Mouse (Mus musculus) stomach, embryonic 16.5 days (tissue): ENCODE results near the gene Paf1. TPM values are rescaled to one million over a fixed set of nuclear protein-coding genes. Genes with fewer than 3 reads are reported as not detected.
"Not testable (repeated sequence)": the region's sequence is repeated elsewhere in the genome, so short reads cannot be mapped to it uniquely, and the experiment has no call there.

Experiments used
- ATAC-seq: fragments of 200-750 bp; cut with Nextera tagmentation; 2 replicates; pipeline ENCODE4 v1.8.0; 2017; ENCODE audit warnings: moderate number of reproducible peaks, moderate TSS enrichment; ENCODE audit not compliant: insufficient read depth, low FRiP score
- H3K27ac ChIP-seq: fragments of 300-500 bp; sonication (generic); 2 replicates; pipeline ENCODE4 v1.5.1; 2014; ENCODE audit warnings: low read length
- H3K27me3 ChIP-seq: fragments of 300-500 bp; sonication (generic); 2 replicates; pipeline ENCODE4 v1.6.1; 2014; ENCODE audit warnings: low read length, control low read depth, mixed read lengths; ENCODE audit not compliant: control insufficient read depth, insufficient read depth
- H3K36me3 ChIP-seq: fragments of 300-500 bp; sonication (generic); 2 replicates; pipeline ENCODE4 v1.6.1; 2014; ENCODE audit warnings: low read length; ENCODE audit not compliant: control insufficient read depth, insufficient read depth
- H3K4me1 ChIP-seq: fragments of 300-500 bp; sonication (generic); 2 replicates; pipeline ENCODE4 v1.6.1; 2014; ENCODE audit warnings: low read length, control low read depth, mixed read lengths; ENCODE audit not compliant: control insufficient read depth, insufficient read depth
- H3K4me2 ChIP-seq: fragments of 300-500 bp; sonication (generic); 2 replicates; pipeline ENCODE4 v1.6.1; 2014; ENCODE audit warnings: low read depth, low read length, mixed read lengths
- H3K4me3 ChIP-seq: fragments of 300-500 bp; sonication (generic); replicated peaks from 2 replicates; pipeline ENCODE4 v1.5.1; 2014; ENCODE audit warnings: mild to moderate bottlenecking, low read length
- H3K9ac ChIP-seq: fragments of 300-500 bp; sonication (generic); 2 replicates; pipeline ENCODE4 v1.6.1; 2014; ENCODE audit warnings: low read length
- H3K9me3 ChIP-seq: fragments of 300-500 bp; sonication (generic); replicated peaks from 2 replicates; pipeline ENCODE4 v1.6.1; 2016; ENCODE audit warnings: low read length, control low read depth; ENCODE audit not compliant: control insufficient read depth
- WGBS: fragments of 180-500 bp; shearing (Covaris S2); extraction: QIAGEN DNeasy Blood & Tissue Kit; methylation state at CpG from one replicate; pipeline ENCODE4 v1.1.7; 2014; 5-methylcytosine and 5-hydroxymethylcytosine counted together
- polyA plus RNA-seq: library from polyadenylated mRNA; unstranded; fragments of >200 nt; fragmentation: Nextera tagmentation; extraction: Ambion mirVana; gene quantifications from 2 replicates; pipeline ENCODE4 v1.2.1, GENCODE M21; 2015

The Paf1 gene
- polyA plus RNA-seq, 1 experiment from 2014 or later, result 84.3 TPM

- H3K9me3 ChIP-seq, H3K9ac ChIP-seq, H3K4me2 ChIP-seq, ATAC-seq, H3K27ac ChIP-seq, H3K4me3 ChIP-seq, H3K27me3 ChIP-seq: not testable (repeated sequence)
- H3K36me3 ChIP-seq, result peaks cover 10% of the 10 kb centered on the region; the same call in 1 of the 2 replicates
- 71% methylated on average over 6 of the region's 6 CpGs for WGBS
- H3K4me1 ChIP-seq, result peaks cover 25% of the 10 kb centered on the region
Measured at GRCm38 (mm10) chr7:28386877-28387276, 5.9 kb upstream of the Paf1 start.

GRCm38 (mm10) chr7:28387384-28387783 lies 5.4 kb upstream of the Paf1 start:
- not testable (repeated sequence) for H3K4me3 ChIP-seq, H3K27ac ChIP-seq, H3K27me3 ChIP-seq, H3K4me2 ChIP-seq, ATAC-seq, H3K9ac ChIP-seq, H3K9me3 ChIP-seq
- 85% methylated on average over 7 of the region's 7 CpGs for WGBS
- H3K36me3 ChIP-seq, result peaks cover 10% of the 10 kb centered on the region; the same call in 1 of the 2 replicates
- peaks cover 23% of the 10 kb centered on the region for H3K4me1 ChIP-seq

- ATAC-seq, result no peak
- 100% methylated on average over 3 of the region's 3 CpGs for WGBS
- Histone ChIP-seq H3K4me3 (no peak overlapping the region), H3K9ac (no peak overlapping the region), H3K27me3 (no peaks in the 10 kb centered on the region), H3K9me3 (no peaks in the 10 kb centered on the region), H3K36me3 (peaks cover 10% of the 10 kb centered on the region; the same call in 1 of the 2 replicates), H3K4me2 (no peak overlapping the region), H3K4me1 (peaks cover 18% of the 10 kb centered on the region), H3K27ac (no peak overlapping the region)
Measured at GRCm38 (mm10) chr7:28390331-28390730, 2.4 kb upstream of the Paf1 start.

- Histone ChIP-seq H3K4me3 (peak overlapping the region; percentile 97), H3K36me3 (peaks cover 19% of the 10 kb centered on the region; the same call in 1 of the 2 replicates)
Measured at GRCm38 (mm10) chr7:28393272-28393951, 661 bp downstream of the Paf1 start.

GRCm38 (mm10) chr7:28395425-28395824 lies 2.7 kb downstream of the Paf1 start:
- Histone ChIP-seq H3K4me2 (no peak overlapping the region), H3K9me3 (no peaks in the 10 kb centered on the region), H3K27ac (no peak overlapping the region), H3K4me3 (no peak overlapping the region), H3K4me1 (peaks cover 14% of the 10 kb centered on the region), H3K27me3 (no peaks in the 10 kb centered on the region), H3K36me3 (0 out of 2 replicates have a peak, but pooled peaks cover 16% of the 10 kb centered on the region), H3K9ac (no peak overlapping the region)
- ATAC-seq, result no peak
- WGBS, result 92% methylated on average over 4 of the region's 4 CpGs

More at GRCm38 (mm10) chr7:28393272-28393951, 661 bp downstream of the Paf1 start:
- Histone ChIP-seq H3K9me3 (no peaks in the 10 kb centered on the region), H3K4me1 (peaks cover 14% of the 10 kb centered on the region), H3K27ac (peak overlapping the region; percentile 84; the same call in 1 of the 2 replicates), H3K27me3 (no peaks in the 10 kb centered on the region), H3K4me2 (peak overlapping the region; percentile 79), H3K9ac (peak overlapping the region; percentile 91)
- 0 out of 2 replicates have a peak, but pooled peaks have one; percentile 2 for ATAC-seq
- WGBS, result 4% methylated on average over 22 of the region's 22 CpGs

GRCm38 (mm10) chr7:28398000-28398399 lies 5.2 kb downstream of the Paf1 start:
- 58% methylated on average over 3 of the region's 3 CpGs for WGBS
- no peaks in the 10 kb centered on the region for H3K27me3 ChIP-seq
- H3K9me3 ChIP-seq, result no peaks in the 10 kb centered on the region
- no peak overlapping the region for H3K27ac ChIP-seq
- peaks cover 7% of the 10 kb centered on the region; the same call in 1 of the 2 replicates for H3K4me1 ChIP-seq
- no peak overlapping the region for H3K9ac ChIP-seq
- H3K4me2 ChIP-seq, result no peak overlapping the region
- no peak overlapping the region for H3K4me3 ChIP-seq
- ATAC-seq, result no peak
- peaks cover 17% of the 10 kb centered on the region for H3K36me3 ChIP-seq

- Histone ChIP-seq H3K27ac (no peak overlapping the region), H3K9ac (no peak overlapping the region), H3K4me2 (no peak overlapping the region), H3K4me3 (no peak overlapping the region), H3K27me3 (no peaks in the 10 kb centered on the region), H3K9me3 (no peaks in the 10 kb centered on the region), H3K36me3 (peaks cover 23% of the 10 kb centered on the region), H3K4me1 (peaks cover 2% of the 10 kb centered on the region; the same call in 1 of the 2 replicates)
- no peak for ATAC-seq
- 90% methylated on average over 10 of the region's 10 CpGs for WGBS
Measured at GRCm38 (mm10) chr7:28398696-28399340, 6.1 kb downstream of the Paf1 start.

GRCm38 (mm10) chr7:28401030-28401429 lies 8.3 kb downstream of the Paf1 start:
- no peak for ATAC-seq
- H3K36me3 ChIP-seq, result peaks cover 41% of the 10 kb centered on the region
- H3K4me2 ChIP-seq, result no peak overlapping the region
- no peak overlapping the region for H3K9ac ChIP-seq
- no peaks in the 10 kb centered on the region for H3K27me3 ChIP-seq
- no peak overlapping the region for H3K27ac ChIP-seq
- 94% methylated on average over 1 of the region's 1 CpGs for WGBS
- no peak overlapping the region for H3K4me3 ChIP-seq
- no peaks in the 10 kb centered on the region for H3K9me3 ChIP-seq
- H3K4me1 ChIP-seq, result no peaks in the 10 kb centered on the region

GRCm38 (mm10) chr7:28401942-28402341 lies 9.2 kb downstream of the Paf1 start:
- Histone ChIP-seq H3K4me1 (no peaks in the 10 kb centered on the region), H3K36me3 (peaks cover 44% of the 10 kb centered on the region), H3K9me3 (no peaks in the 10 kb centered on the region), H3K9ac (no peak overlapping the region), H3K4me3 (no peak overlapping the region), H3K4me2 (no peak overlapping the region), H3K27me3 (no peaks in the 10 kb centered on the region), H3K27ac (no peak overlapping the region)
- WGBS, result 78% methylated on average over 3 of the region's 3 CpGs
- no peak for ATAC-seq
